Mouse (Mus musculus) CD8-positive naive resting alpha-beta T cell, adult 57 days (primary cell): ENCODE measurements around the gene Ankrd10. TPM values are rescaled to one million over a fixed set of nuclear protein-coding genes. Genes with fewer than 3 reads are reported as not detected.

Experiments
- total RNA-seq: library from RNA; stranded (reverse); gene quantifications from one replicate; pipeline ENCODE4 v1.2.4, GENCODE M21; 2023

Gene Ankrd10
- total RNA-seq = 108 TPM

DNA sequence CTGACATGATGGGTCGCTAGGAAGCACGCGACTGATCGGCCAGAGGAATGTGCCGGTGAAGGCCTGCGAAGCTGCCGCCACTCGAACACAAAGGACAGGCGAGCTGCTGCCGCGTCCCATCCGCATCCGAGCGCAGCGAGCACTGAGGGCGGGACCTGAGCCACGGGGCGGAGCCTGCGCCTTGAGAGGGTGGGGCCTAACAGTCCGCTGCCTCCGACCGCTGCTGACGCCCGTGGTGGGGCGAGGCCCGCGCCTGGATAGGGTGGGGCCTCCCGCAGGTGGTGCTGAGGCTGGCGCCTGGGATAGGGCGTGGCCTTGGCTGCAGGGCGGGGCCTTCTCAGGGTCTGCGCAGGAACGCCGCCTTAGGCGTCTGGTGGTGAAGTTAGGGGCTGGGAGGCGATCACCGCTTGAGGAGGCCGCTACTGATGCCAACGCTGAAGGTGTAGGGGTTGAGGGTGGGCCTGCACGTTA lies at the start of gene Ankrd10:
TSS of gene Ankrd10 (minus strand) at position 147 of the 471 bp plus-strand sequence.

Other genes starting within 250 kb of the Ankrd10 start
- 9.5 TPM for gene Rab20, start 157.0 kb downstream of the Ankrd10 start, total RNA-seq
- gene Naxd, start 138.3 kb downstream of the Ankrd10 start, total RNA-seq = 47.5 TPM
- 38.2 TPM for gene Cars2, start 85.0 kb downstream of the Ankrd10 start, total RNA-seq
- 65.6 TPM for gene Ing1, start 80.2 kb downstream of the Ankrd10 start, total RNA-seq
- not detected for gene 1700016D06Rik, start 65.3 kb upstream of the Ankrd10 start, total RNA-seq
- 64.6 TPM for gene Arhgef7, start 92.0 kb upstream of the Ankrd10 start, total RNA-seq
- gene Tex29, start 204.7 kb upstream of the Ankrd10 start, total RNA-seq = not detected